Mouse (Mus musculus) bone marrow macrophage, adult 2 months (primary cell): Measurements from ENCODE around the gene Pipox. TPM values are rescaled to one million over a fixed set of nuclear protein-coding genes. Genes with fewer than 3 reads are reported as not detected.

Experiments
- H3K27ac ChIP-seq: 2 replicates; pipeline ENCODE4 v1.5.1; 2012; ENCODE audit warnings: low read depth, low read length; ENCODE audit not compliant: insufficient read depth
- H3K4me1 ChIP-seq: 2 replicates; pipeline ENCODE4 v1.6.1; 2012; ENCODE audit warnings: low read length; ENCODE audit not compliant: control insufficient read depth, insufficient read depth
- H3K4me3 ChIP-seq: 2 replicates; pipeline ENCODE4 v1.5.1; 2012; ENCODE audit warnings: mild to moderate bottlenecking, low read length, moderate library complexity; ENCODE audit not compliant: insufficient read depth
- CTCF ChIP-seq: IDR thresholded peaks from 2 replicates; pipeline ENCODE4 v1.5.1; 2012; ENCODE audit warnings: low read depth, mild to moderate bottlenecking, low read length, moderate library complexity
- POLR2A ChIP-seq: IDR thresholded peaks from 2 replicates; pipeline ENCODE4 v1.6.1; 2012; ENCODE audit warnings: mild to moderate bottlenecking, low read depth, low read length, borderline replicate concordance
- polyA plus RNA-seq: library from polyadenylated mRNA; stranded (reverse); fragments of >200 nt; gene quantifications from 2 replicates; pipeline ENCODE4 v1.2.4, GENCODE M21; 2012; ENCODE audit not compliant: missing spikeins, insufficient read depth, insufficient read length

The Pipox gene
- polyA plus RNA-seq, 1 experiment, result not detected

DNA sequence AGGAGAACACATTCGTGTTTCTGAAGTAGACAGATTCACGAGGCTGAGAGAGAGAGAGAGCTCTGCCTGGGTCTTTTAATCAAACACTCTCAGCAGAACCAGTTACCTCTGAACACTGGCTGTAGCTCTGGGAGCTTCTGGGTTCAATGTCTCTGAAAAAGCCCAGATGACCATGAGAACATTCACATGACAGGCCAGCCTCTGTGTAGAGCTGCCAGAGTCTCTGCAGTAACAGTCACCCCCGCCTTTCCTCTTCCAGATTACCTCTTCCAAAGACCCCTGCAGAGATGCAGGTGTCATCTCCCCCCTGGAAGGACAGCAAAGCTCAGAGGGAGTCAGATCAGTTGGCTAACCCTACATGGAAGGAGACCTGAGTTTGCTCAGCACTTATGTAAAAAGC lies 41.7 kb downstream of the Pipox start:
- TF ChIP-seq CTCF (no peak), POLR2A (no peak)
- Histone ChIP-seq H3K27ac (no peak overlapping the region), H3K4me3 (no peak overlapping the region), H3K4me1 (no peaks in the 10 kb centered on the region)

DNA sequence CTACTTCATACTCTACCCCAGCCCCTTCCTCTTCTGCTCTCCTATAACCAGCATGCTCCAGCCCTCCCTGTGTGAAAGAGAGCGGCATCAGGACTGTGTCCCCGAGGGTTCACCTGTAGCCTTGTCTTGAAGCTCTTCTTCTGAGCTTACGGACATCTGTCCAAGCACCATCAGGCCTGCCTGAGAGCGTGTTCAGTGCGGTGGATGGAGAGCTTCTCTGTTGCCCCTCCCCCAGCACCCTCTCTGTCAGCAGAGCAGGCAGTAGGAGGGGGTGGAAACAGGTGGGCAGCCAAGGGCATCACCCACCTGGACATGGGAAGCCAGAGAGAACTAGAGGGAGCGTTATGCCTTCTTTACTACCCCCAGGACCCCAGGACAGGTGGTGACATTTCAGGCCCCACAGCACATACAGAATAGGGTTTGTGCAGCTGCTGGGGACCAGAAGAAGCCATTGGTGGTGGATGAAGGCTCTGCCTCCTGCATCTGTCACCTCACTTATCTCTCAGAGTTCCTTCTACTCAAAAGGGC lies 42.3 kb downstream of the Pipox start:
- TF ChIP-seq CTCF (no peak), POLR2A (no peak)
- no peak overlapping the region for H3K4me3 ChIP-seq
- H3K4me1 ChIP-seq, result no peaks in the 10 kb centered on the region
- no peak overlapping the region for H3K27ac ChIP-seq

- Histone ChIP-seq H3K4me1 (no peaks in the 10 kb centered on the region), H3K4me3 (no peak overlapping the region), H3K27ac (no peak overlapping the region)
- no peak for TF ChIP-seq CTCF
- no peak for TF ChIP-seq POLR2A
Measured at GRCm38 (mm10) chr11:77850401-77851244, 43.3 kb downstream of the Pipox start.

- Histone ChIP-seq H3K4me1 (no peaks in the 10 kb centered on the region), H3K27ac (no peak overlapping the region), H3K4me3 (no peak overlapping the region)
- TF ChIP-seq POLR2A, result no peak
- TF ChIP-seq CTCF, result no peak
Measured at GRCm38 (mm10) chr11:77849151-77849550, 44.7 kb downstream of the Pipox start.

GRCm38 (mm10) chr11:77848131-77848530 lies 45.8 kb downstream of the Pipox start:
- TF ChIP-seq POLR2A, result no peak
- TF ChIP-seq CTCF, result no peak
- no peak overlapping the region for H3K4me3 ChIP-seq
- H3K27ac ChIP-seq, result no peak overlapping the region
- no peaks in the 10 kb centered on the region for H3K4me1 ChIP-seq

GRCm38 (mm10) chr11:77847599-77848128 lies 46.2 kb downstream of the Pipox start:
- Histone ChIP-seq H3K4me3 (no peak overlapping the region), H3K4me1 (no peaks in the 10 kb centered on the region), H3K27ac (no peak overlapping the region)
- TF ChIP-seq CTCF (no peak), POLR2A (no peak)

- H3K4me1 ChIP-seq, result no peaks in the 10 kb centered on the region
- TF ChIP-seq CTCF (no peak), POLR2A (no peak)
- H3K27ac ChIP-seq, result no peak overlapping the region
- no peak overlapping the region for H3K4me3 ChIP-seq
Measured at GRCm38 (mm10) chr11:77843906-77844200, 50.0 kb downstream of the Pipox start.

DNA sequence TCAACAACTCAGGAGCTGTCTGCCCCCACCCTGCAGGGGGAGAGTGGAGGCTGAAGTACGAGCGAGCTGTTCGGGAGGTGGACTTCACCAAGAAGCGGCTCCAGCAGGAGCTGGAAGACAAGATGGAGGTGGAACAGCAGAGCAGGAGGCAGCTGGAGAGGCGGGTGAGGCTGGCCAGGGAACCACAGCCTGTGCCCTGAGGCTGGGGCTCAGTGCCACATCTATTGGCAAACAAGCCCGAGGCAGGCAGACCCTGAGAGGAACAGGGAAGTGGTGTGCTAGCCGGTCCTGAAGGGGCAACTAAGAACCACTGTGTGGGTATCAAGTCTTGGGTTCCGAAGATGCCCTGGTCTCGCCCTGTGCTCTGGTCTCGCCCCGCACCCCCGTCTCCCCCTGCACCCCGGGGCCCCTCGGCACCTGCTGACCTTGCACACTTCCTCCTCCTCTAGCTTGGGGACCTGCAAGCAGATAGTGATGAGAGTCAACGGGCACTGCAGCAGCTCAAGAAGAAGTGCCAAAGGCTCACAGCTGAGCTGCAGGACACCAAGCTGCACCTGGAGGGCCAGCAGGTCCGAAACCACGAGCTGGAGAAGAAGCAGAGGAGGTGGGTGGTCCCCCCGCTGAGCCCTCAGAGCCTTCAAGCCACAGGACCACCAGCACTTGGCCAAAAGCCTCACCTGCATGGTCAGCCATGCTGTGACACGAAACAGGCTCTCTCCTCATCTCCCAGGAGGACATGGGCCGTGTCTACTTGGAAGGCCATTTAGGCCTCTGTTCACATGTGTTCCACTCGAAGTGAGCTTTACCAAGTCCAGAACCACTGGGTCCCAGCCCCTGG lies 50.6 kb downstream of the Pipox start:
- TF ChIP-seq POLR2A, result no peak
- TF ChIP-seq CTCF, result no peak
- no peak overlapping the region for H3K4me3 ChIP-seq
- H3K27ac ChIP-seq, result no peak overlapping the region
- H3K4me1 ChIP-seq, result no peaks in the 10 kb centered on the region

DNA sequence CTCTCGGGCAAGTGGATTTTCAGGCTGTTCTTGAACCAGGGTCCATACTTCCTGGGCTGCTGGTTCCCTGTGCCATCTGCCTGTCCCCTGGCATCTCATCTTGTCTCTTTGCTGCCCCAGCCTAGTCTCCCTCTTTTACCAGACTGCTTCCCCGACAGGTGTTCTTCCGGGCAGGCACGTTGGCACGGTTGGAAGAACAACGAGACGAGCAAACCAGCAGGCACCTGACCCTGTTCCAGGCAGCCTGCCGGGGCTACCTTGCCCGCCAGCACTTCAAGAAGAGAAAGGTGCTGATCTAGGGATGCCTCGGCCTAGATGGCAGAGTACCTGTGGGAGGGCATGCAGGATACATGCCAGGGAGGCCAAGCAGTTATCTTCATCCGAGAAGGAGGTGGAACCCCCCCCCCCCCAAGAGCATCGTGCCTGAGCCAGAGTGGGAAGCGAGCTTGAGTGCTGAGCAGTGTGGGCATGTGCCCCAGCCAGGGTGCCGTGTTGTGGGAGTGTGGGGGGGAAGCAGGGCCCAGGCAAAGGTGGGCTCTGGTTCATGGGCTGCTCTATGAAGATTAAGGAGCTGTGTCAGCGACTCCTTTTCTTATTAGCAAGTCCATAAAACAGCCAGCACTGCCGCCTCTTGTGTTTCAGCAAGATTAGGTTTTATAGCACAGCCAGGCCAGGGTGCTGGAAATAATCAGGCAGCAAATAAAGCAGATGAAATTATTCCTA lies 53.2 kb downstream of the Pipox start:
- H3K4me1 ChIP-seq, result no peaks in the 10 kb centered on the region

More for the DNA sequence above, 53.2 kb downstream of the Pipox start:
- no peak overlapping the region for H3K27ac ChIP-seq
- no peak for TF ChIP-seq POLR2A
- TF ChIP-seq CTCF, result no peak
- H3K4me3 ChIP-seq, result no peak overlapping the region
